Mouse (Mus musculus) lung, postnatal 25 days (tissue): ENCODE measurements around the gene Tmem230.
A peak's percentile ranks its signal among the peaks of the same experiment; 100 is the strongest.

ENCODE experiments used
- DNase-seq: peaks from one replicate; pipeline ENCODE4 v3.0.0; 2022; ENCODE audit warnings: low spot score

Gene Tmem230

GRCm38 (mm10) chr2:132232413-132232945 lies 15.1 kb downstream of the Tmem230 start:
- DNase-seq: no peak

- DNase-seq: no peak
Measured at GRCm38 (mm10) chr2:132224359-132224758, 23.2 kb downstream of the Tmem230 start.

- DNase-seq: no peak
Measured at GRCm38 (mm10) chr2:132221611-132222073, 26.0 kb downstream of the Tmem230 start.

GRCm38 (mm10) chr2:132211995-132212656 lies 35.5 kb downstream of the Tmem230 start:
- peak; percentile 39 for DNase-seq

GRCm38 (mm10) chr2:132210806-132211312 lies 36.7 kb downstream of the Tmem230 start:
- DNase-seq: no peak

- no peak for DNase-seq
Measured at GRCm38 (mm10) chr2:132208246-132208881, 39.2 kb downstream of the Tmem230 start.

- DNase-seq: no peak
Measured at GRCm38 (mm10) chr2:132206316-132206881, 41.2 kb downstream of the Tmem230 start.

- no peak for DNase-seq
Measured at GRCm38 (mm10) chr2:132205549-132205948, 42.1 kb downstream of the Tmem230 start.

GRCm38 (mm10) chr2:132203773-132204172 lies 43.8 kb downstream of the Tmem230 start:
- peak; percentile 44 for DNase-seq

- no peak for DNase-seq
Measured at GRCm38 (mm10) chr2:132203186-132203585, 44.4 kb downstream of the Tmem230 start.

GRCm38 (mm10) chr2:132198017-132198933 lies 49.3 kb downstream of the Tmem230 start:
- DNase-seq: no peak

- DNase-seq: no peak
Measured at GRCm38 (mm10) chr2:132195602-132196001, 52.0 kb downstream of the Tmem230 start.

- DNase-seq: no peak
Measured at GRCm38 (mm10) chr2:132190602-132191161, 56.9 kb downstream of the Tmem230 start.
